9 mouse cellular contexts compared by ENCODE assay signal in the genomic region with DNA sequence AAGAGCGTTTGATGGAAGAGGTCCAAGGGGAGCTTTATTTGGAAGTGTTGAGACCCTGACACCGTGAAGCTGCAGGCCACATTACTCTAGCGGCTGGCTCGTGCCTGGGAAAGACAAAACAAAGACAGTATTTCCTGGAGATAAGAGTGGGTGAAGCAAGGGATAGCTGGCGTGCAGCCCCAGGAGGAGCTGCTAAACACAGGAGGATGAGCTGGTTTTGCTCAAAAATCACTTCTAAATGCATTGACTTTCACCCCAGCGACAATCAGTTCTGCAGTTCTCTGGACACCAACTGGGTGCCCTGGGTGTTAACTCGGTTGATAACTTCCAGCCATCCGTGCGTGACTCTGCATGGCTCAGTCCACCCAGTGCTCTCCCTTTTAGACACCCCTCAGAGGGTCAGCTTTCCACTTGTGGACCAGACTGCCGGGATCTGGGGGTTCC.
DNase-seq lines count a peak whose midpoint lies in the region; ATAC-seq lines count a peak whose summit lies in the region.
"Had no signal": no experiment of that assay in that cellular context is flagged by ENCODE, and none has a peak within 500 bp of the region (broad histone marks: within the 10 kb centered on the region; RNA-seq: fewer than 3 reads in every experiment).

No protein-coding gene starts in this region.

- H3K4me1 ChIP-seq in stomach, embryonic 15.5 days = peaks cover 18% of the 10 kb centered on the region
- peaks cover 7% of the 10 kb centered on the region; the same call in 1 of the 2 replicates for H3K4me1 ChIP-seq in embryonic facial prominence, embryonic 10.5 days

- peak; percentile 35; the same call in 1 of the 2 replicates for ATAC-seq in stomach, embryonic 15.5 days (ENCODE audit: insufficient read depth, low FRiP score, low read depth)

- peak overlapping the region; percentile 31 for H3K27ac ChIP-seq in stomach, embryonic 15.5 days
- no peak overlapping the region for H3K27ac ChIP-seq in embryonic facial prominence, embryonic 10.5 days (replicated peaks)

- no peak overlapping the region for H3K4me2 ChIP-seq in stomach, embryonic 15.5 days

- 33% methylated on average over 10 of the region's 10 CpGs for WGBS in stomach, embryonic 15.5 days
- 75% methylated on average over 10 of the region's 10 CpGs for WGBS in embryonic facial prominence, embryonic 10.5 days

- intact Hi-C loops in gastrocnemius, postnatal 36 days (cut with DNase I) = no loop called here

- no peaks in the 10 kb centered on the region for H3K36me3 ChIP-seq in stomach, embryonic 15.5 days
- H3K36me3 ChIP-seq in embryonic facial prominence, embryonic 10.5 days (replicated peaks) = no peaks in the 10 kb centered on the region

- H3K9ac ChIP-seq in stomach, embryonic 15.5 days = no peak overlapping the region

- no peak overlapping the region for H3K4me3 ChIP-seq in stomach, embryonic 15.5 days (replicated peaks)
- no peak overlapping the region for H3K4me3 ChIP-seq in embryonic facial prominence, embryonic 10.5 days

- no peaks in the 10 kb centered on the region for H3K27me3 ChIP-seq in stomach, embryonic 15.5 days (replicated peaks)
- H3K27me3 ChIP-seq in embryonic facial prominence, embryonic 10.5 days (replicated peaks; ENCODE audit: low read depth, poor library complexity, severe bottlenecking) = no peaks in the 10 kb centered on the region; the same call in 1 of the 2 replicates

- no peaks in the 10 kb centered on the region for H3K9me3 ChIP-seq in stomach, embryonic 15.5 days
- no peaks in the 10 kb centered on the region for H3K9me3 ChIP-seq in embryonic facial prominence, embryonic 10.5 days

- peak; percentile 25 for DNase-seq in gastrocnemius, postnatal 10 days
- no peak for DNase-seq in gastrocnemius, postnatal 36 days
- peak; percentile 79 for DNase-seq in ovary, adult 18-20 months (ENCODE audit: low spot score)
- DNase-seq in ovary, postnatal 10 days (ENCODE audit: low spot score) = no peak
- peak; percentile 65 for DNase-seq in heart, postnatal 4 days
- DNase-seq in natural killer cell, adult 2 months (ENCODE audit: low spot score in 2 of 2) = no peak
- no peak for DNase-seq in embryonic facial prominence, embryonic 10.5 days (ENCODE audit: low spot score)
- DNase-seq: gastrocnemius, postnatal 25 days had no signal

Comparison
In these comparisons a context has a peak if more than half of its experiments do, and no peak if none do; other contexts are left out.
1. DNase-seq: peak in gastrocnemius, postnatal 10 days (single experiment), ovary, adult 18-20 months (single experiment) and heart, postnatal 4 days (single experiment); none in gastrocnemius, postnatal 36 days (0 of 2), ovary, postnatal 10 days (single experiment), natural killer cell, adult 2 months (0 of 2) and embryonic facial prominence, embryonic 10.5 days (single experiment).